Mouse (Mus musculus) frontal cortex, adult (tissue): ENCODE measurements around the gene Prune2.

Experiments
- ATAC-seq: cut with Nextera tagmentation; 2 replicates; pipeline ENCODE4 v1.9.2; 2017; ENCODE audit warnings: mild to moderate bottlenecking, moderate library complexity, mixed read lengths; ENCODE audit not compliant: low TSS enrichment

Prune2 gene

DNA sequence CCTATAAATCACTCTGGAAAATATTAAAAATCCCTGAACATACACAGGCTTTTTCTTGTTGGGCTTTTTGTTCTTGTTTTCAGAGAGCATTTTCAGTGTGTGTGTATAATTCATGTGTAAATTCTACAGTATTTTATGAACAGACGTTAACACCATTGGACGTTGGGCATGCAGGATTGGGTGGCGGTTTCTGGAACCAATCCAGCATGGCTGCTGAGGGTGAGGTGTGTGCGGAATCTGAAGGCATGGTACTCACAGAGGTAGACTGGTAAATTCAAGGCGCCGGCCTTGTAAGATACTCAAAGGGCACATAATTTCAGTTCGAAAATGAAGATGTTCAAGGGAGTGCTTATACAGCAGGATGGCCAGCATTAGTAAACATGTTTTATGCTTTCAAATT is 251.2 kb downstream of the Prune2 start:
- ATAC-seq = no peak

DNA sequence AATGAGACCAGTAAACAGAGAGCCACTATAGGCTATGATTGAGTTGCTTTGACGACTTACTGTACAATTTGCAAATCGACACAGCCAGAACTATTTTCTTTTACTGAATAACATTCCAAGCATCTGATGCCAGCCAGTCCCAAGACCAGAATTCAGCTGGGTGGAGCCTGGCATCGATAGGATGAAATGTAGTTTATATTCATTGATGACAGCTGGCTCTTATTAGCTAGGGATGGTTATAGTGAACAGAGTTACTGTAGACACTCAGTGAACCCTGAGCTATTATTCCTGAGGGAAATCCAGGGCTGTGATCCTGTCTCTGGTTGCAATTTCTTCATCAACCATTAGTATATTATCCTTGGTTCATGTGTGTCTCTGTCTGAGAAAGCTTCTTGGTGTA is 254.6 kb downstream of the Prune2 start:
- ATAC-seq = no peak

DNA sequence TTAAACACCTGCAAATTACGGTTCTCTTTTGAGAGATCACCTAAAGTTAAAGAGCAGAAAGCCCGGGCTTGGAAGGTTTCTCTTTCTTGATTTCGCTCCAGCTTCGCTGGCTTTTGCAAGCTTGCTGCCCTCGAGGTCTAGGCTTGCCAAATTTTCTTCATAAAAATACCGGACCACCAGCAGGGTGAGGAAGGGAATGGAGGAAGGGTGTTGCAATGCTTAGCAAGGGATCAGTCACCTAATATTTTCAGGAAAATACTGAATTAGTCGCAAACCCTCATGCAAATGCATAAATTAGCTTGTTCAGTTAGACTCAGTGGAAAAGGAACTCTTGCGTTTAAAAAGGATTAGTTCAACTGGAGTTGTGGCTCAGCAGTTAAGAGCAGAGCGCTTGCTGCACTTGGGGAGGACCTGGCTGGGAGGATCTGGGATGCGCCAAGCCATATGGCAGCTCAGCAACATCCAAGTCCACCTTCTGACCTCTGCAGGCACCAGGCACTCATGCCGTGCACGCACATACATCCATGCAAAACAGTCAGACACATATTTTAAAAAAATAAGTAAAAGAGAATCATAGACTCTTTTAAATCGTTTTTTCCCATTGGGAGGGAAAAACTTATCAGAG is 259.1 kb downstream of the Prune2 start:
- ATAC-seq = no peak

DNA sequence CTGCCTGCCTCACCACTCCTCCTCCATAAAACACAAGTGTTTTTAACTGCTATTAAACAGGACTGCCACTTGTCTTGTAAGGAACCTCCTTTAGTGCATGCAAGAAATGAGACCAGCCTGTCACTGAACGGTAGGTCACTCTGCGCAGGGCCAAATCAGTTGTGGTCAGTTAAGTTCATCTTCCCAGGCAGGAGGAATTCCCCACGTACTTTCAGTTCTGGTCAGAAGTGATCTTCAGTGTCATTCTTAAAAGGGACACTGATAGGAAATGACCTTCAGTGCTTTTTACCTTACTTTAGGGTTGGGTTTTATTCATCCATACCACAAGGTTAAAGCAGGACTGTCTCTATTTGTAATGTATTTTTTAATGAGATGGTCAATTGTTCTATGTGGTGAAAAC is 262.3 kb downstream of the Prune2 start:
- ATAC-seq = no peak

DNA sequence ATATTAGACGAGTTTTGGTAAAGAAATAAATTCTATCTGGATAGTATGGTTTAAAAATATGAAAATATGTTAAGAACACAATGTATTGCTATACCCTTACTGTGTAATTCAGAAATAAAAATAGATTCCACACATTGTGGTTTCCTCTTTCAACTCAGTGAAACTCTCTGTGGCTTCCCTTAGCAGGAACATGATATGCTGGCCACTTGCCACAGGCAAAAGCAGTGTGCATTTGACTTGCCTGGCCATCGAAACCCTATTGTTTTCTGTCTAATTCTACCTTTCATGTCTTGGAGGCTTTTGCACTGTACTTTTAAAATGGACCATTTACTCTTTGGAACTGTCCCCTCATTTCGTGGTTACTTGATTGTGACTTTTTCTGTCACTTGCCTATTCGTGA is 267.9 kb downstream of the Prune2 start:
- no peak for ATAC-seq

DNA sequence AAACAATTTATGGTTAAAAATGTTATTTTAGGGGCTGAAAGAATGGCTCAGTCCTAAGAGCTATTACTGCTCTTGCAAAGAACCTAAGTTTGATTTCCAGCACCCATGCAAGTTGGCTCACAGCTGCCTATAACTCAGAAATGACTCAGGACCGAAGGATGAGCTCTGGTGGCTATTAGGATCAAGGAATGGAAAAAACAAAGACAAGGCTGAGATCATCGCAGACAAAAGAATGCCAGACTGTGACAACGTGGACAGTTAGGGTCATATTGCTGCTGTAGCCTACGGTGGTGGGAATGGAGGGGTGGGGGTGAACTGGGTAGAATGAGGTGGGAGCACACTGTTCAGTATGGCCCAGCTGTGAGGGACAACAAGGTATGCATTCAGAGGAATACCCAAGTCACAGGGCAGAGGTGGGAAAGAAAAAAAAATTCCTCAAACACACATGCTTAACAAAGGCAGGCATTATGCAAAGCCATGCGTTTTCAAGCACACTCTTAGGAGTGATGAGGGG is 269.7 kb downstream of the Prune2 start:
- ATAC-seq = no peak

DNA sequence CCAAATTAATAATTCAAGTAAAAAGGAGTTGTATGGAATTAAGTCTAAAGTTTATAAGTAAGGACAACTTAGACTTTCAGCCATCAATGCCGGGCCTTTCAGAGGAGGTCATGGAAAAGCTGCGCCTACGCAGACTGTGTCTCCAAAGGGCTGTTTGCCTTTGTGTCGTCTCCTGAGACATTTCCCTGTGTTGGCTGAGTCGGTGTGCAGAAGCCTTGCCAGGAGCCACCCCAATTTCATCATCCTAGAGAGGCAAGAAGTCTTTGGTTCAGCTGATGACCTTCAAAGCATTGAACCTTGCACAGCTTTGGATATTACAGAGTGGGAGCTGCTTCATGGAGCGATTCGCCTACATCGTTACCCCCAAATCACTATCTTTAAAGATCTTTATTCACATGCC is 270.2 kb downstream of the Prune2 start:
- ATAC-seq = no peak

DNA sequence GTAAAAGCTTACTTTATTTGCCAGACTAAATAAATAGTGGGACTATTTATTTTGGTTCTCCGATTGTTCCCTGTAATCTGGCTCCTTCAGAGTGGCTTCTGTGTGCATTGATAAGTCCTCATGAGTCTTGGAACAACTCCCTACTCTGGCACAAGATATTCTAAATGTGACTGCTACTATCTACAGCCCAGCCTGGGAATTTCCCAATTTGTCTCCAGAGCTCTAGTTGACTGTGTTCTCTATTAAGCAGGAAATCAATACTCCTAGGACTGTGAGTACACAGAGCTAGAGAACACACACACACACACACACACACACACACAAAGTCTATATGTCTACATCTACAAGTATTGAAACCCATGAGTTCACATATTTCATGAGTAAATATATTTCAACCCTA is 274.1 kb downstream of the Prune2 start:
- ATAC-seq = no peak

DNA sequence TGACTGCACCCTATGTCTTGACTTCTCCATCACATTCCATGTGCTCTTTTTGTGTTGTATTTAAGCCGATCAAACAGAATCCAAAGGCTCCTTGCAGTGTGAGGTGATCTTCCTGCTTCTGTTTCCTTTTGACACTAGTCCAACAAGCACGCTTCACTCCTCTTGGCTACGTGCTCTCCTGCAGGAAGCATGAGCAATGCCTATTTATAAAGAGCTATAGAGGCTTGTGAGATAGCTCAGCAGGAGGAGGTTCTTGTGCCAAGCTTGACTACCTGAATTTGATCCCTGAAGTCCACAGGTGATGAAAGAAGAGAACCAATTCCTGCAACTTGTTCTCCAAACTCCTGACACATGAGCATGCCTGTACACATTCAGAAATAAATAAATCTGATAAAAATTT is 282.6 kb downstream of the Prune2 start:
- no peak for ATAC-seq

DNA sequence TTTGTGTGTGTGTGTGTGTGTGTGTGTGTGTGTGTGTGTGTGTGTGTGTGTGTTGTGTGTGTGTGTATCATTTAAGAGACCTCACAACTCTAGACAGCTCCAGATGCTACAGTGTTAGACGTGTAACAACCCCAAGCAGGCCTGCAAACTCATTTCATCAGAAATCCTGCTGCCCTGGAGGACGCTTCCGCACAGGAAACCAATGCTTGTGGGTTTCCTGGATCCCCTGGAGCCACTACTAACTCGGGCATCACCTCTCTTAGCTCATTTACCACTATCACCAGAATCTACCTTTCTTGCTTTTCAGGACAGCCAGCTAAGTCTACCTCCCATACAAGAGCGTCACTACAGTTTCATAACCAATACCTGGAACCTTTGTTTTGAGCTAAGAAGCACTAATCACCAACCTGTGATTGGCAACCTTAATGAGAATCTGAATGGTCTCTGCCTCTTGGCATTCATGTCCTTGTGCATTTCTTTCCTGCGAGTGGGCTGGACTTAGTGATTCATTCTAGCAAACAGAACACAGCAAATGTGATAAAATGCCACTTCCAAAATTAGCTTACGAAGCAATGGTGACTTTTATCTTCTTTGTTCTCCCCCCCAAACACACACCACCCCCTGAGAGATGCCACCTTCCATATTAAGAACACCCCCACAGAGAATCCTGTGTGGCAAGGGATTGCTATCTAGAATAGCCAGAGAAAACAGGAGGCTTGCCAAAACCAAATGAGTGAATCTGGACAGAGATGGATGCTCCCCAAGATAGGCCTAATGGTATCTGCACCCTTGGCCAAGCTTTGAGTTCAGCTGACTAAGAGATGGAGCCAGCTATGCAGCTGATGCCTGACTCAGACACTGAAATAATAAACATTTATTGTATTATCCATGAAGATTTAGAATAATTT is 284.5 kb downstream of the Prune2 start:
- peak; percentile 68 for ATAC-seq

DNA sequence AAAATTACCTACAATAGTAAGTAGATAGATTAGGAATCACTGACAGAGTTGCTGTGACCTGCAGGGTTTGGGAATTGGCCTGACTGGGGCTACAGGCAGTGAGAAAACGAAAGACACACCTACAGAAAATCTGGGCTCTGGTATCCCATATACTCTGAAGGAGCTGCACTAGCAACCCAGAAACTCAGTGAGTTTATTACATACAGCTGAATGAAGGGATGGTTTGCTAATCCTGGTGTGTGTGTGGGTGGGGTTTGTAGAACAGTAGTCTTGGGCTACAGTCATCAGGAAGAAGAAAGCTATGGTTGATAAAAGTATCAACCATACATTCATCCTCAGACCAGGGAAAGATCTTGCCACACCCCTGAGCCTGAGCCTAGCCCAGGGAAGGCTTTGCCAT is 285.3 kb downstream of the Prune2 start:
- peak; percentile 95 for ATAC-seq

DNA sequence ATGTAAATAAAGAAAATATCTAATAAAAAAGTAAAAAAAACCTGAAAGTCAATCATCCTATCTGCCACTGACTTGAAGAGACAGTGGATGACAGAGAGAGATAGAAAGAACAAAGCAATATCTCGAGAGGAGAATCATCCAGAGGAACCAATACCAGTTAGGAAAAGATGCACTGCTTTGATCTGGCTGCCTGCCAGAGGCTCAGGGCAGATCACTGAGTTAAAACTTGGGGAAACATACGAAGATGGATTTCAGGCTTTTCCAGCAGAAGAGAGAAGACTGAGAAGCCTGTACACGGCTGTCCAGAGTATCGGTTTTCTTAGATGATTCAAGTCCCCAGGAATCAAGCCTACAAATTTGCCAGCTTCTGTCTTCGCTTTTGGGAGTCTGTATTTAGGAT is 287.0 kb downstream of the Prune2 start:
- no peak for ATAC-seq

DNA sequence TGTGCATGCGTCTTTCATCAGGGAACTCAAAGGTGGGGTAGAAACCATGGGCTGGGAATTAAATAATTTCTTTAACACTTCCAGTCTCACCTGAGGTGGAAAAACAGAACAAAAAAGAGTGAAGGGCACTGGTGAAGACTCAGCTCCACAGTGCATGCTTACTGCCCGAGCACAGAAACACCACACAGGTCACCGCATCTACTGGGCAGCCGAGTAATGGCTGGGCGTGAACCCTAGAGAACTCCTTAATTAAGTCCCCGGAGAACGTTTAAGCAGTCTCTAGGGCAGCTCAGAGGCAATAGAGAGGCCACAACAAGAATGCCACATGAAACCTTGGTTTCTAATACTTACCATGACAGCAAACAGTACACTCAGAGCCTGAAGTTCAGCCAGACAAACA is 288.6 kb downstream of the Prune2 start:
- no peak for ATAC-seq

DNA sequence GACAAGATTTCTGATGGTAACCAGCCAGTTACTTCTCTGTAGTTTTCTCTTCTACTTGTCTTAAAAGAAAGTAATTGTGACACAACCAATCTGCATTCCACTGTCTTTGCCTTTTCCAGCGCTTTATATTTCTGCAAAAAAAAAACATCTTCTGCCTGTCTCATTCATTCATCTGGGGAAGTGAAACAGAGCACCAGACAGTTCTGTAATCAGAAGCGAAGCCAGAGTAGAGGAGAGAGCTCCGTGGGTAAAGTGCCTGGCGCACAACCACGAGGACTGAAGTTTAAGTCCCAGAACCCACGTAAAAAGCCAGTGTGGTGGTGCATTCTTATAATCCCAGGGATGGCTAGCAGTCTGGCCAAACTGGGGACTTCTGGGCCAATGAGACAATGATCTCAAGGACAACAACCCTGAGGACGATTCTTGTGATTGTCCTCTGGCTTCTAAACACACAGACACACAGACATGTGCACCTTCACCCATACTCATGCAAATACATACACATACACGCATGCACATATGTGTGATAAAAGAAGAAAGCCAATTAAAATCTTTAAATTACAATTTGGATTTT is 291.5 kb downstream of the Prune2 start:
- no peak for ATAC-seq

DNA sequence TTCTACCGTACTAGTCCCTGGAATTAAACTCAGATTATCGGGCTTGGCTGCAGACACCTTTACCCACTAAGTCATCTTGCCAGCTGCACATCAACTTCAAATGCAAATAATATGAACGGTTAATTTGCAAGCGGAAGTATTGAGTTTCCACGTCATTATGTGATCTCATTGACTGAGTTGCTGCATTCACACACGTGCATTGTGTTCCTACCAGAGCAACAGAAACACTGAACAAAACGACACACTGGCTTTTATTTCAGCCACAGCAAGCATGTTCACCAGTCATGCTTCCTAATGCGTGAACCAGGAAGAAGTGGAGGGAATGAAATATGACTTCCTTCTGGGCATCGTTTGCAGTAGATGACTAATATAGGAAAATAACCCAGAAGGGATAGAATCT is 293.8 kb downstream of the Prune2 start:
- no peak for ATAC-seq

DNA sequence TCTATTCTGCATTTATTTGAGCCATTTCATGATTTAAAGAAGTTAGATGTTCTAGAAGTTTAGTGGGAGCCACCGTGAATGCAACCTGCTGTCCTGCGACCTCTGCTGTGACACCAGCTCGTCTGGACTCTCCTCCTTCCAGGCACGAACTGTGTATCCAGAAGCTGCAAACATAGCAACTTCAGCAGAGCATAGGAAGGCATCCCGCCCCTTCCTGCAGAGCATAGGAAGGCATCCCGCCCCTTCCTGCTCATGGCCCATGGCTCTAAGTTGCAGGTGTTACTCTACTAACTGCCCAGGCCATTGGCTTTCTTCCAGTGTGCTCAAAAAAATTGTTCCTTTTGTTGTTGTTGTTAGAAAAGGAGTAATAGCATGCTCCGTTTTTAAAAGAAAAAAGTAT is 294.9 kb downstream of the Prune2 start:
- no peak for ATAC-seq

DNA sequence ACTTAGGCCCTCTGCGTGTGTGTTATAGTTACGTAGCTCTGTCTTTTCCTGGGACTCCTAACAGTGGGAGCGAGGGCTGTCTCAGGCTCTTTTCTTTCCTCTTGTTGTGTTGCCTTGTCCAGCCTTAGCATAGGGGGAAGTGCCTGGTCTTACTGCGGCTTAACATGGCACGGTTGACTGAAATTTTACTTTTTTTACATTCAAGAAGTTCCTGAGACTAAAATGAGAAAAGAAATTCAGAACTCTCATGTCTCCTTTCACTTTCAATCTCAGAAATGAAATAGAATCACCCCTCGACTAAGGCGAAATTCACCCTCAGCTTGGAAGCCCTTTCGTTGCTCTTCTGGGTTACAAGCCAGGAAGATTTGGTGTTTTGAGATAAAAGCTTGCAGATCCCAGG is 295.5 kb downstream of the Prune2 start:
- no peak for ATAC-seq

DNA sequence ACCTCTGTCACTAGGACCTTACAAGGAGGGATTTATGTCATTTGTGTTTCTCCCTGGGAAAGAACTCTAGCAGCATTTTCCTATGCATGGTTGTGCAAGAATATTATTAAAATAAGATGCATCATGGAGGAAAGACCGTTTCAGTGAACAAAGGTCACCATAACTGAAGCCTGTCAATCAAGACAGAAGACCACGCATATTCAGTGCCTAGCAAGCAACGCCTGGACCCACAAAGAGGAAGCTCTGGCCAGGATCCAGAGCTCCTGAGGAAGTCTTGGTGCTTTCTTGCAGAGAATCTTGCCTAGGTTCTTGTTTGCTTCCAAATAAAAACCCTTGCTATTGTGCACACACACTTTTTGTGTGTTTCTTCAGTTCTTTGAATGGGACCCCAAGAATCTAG is 296.9 kb downstream of the Prune2 start:
- ATAC-seq = no peak

DNA sequence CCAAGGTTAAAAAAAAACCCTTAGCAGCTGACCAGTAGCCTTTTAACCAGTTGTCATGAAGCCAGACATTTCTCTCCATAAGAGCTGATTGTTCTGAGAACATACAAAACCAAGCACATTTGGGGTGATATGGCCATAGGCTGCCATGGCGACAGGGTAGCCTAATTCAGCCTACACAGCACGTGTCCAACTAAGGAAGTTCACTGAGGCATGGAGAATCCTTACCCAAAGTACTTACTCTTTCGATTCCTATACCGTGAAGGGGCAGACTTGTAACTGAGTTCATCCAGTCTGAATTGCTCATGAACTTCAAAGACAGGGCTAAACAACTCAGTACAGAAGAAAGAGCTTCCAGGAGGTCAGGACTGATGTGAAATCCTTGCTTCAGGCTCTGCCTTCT is 299.6 kb downstream of the Prune2 start:
- no peak for ATAC-seq

DNA sequence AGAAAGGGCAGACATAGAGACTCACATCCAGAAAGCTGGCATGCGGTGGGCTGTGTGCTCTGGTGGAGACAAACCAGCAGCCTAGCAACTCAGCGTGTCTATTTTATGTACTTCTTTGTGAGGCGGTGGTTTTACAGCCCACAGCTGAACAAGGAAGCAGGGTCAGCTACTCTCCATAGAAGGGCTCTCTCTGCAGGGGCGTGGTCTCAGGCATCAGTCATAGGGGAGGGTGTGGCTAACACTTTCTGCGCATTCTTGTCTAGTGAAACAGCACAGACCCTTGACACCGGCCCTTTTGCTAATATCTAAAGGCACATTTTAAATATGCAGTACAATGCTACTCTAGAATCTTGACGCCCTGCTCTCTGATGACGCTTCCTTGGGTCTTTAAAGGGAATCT is 300.5 kb downstream of the Prune2 start:
- ATAC-seq = no peak

DNA sequence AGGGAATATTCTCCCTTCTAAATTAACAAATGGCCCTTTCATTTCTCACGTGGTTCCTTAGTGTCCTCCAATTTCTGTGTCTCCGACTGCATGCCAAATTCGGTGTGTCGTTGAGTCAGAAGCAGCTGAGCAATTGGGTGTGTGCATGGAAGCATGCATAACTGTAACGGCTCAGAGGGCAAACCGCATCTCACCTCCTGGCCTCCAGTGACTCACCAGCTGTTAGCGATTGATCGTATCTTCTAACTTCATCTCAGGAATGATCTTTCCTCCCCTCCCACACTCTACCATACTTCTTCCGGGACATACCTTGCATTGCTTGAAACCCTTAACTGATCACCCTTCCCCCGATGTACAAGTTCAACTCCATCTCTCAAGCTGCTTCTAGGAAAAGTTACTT is 300.9 kb downstream of the Prune2 start:
- ATAC-seq = no peak

DNA sequence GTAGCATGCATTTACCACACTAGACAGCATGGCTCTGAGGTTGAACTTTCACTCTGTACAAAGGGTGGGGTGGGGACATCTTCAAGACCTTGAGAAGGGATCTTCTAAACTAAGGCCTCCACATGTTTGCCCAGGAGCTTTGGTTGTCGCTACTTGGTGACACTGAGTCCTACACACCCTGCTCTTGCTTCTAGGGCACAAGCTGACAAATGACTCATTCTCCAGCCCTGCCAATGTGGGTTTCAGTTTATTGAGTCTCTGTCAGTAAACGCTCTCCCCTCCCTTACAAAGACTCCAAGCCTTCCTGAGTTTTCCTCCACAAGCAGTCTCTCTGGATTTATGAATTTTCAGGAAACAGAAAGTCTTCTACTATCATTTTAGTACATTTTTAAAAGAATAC is 307.3 kb downstream of the Prune2 start:
- ATAC-seq = no peak
